Mouse (Mus musculus) bone marrow, adult 2 months (tissue): ENCODE measurements around the gene Trir.

Experiments used
- CTCF ChIP-seq: fragments of 200-500 bp; IDR thresholded peaks from 2 replicates; pipeline ENCODE4 v1.5.1; 2011; ENCODE audit warnings: low read length, control low read depth; ENCODE audit not compliant: control insufficient read depth, insufficient read depth
- POLR2A ChIP-seq: fragments of 200-500 bp; IDR thresholded peaks from 2 replicates; pipeline ENCODE4 v1.6.1; 2011; ENCODE audit warnings: low read depth, mild to moderate bottlenecking, control low read depth, low read length, borderline replicate concordance; ENCODE audit not compliant: control insufficient read depth

GRCm38 (mm10) chr8:84987903-84988302 is 38.7 kb upstream of the Trir start:
- TF ChIP-seq CTCF: no peak
- TF ChIP-seq POLR2A: no peak
